Mouse (Mus musculus) c-Kit-positive CD71-positive TER-119-negative erythroid progenitor cells, embryonic 14.5 days (primary cell): ENCODE data around the gene Mapk1ip1l.

Experiments
- DNase-seq: peaks from one replicate; pipeline ENCODE4 v3.0.0-alpha.2; 2013; ENCODE audit warnings: low read depth

The Mapk1ip1l gene

GRCm38 (mm10) chr14:47361418-47361817 is 63.4 kb downstream of the Mapk1ip1l start:
- DNase-seq: no peak

GRCm38 (mm10) chr14:47361899-47362298 is 63.8 kb downstream of the Mapk1ip1l start:
- DNase-seq: no peak

- DNase-seq: peak; percentile 67
Observed at GRCm38 (mm10) chr14:47364742-47365449, 66.8 kb downstream of the Mapk1ip1l start.

DNA sequence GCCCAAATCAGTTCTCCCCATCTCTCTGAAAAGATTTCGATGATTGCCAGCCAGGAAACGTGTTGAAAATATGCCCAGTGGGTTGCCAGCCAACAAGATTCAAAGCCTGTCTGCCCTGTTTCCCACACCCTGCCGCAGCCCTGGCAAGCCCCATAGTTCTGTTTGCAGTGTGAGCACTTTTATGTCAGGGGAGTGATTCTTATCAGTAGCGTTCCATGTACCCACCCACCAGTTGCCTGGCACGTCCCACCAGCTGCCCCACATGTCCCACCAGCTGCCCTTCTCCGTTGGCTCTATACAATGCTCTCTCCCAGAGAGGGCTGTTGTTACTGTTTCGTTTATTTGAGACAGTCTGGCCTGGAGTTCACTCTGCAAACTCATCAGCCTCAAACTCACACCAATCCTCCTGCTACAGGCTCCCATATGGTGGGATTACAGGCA is 68.8 kb downstream of the Mapk1ip1l start:
- no peak for DNase-seq

DNA sequence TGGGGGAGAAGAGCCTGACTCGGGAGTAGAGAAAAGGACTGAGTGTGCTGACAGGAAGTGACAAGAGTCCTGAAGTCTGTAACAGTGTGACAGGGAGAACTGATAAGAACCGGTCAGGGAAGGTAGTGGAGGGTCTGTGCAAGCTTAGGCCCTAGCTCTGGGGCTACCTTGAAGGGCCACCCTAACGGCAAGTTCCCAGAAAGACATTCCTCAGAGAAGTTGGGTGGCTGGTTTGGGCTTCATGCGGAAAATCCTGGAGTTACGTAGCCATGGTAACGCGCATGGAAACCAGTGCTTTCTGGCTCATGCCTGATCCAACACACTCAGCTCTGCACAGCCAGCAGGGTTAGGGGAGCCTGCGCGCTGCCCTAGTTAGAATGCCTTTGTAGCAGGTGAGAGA is 69.4 kb downstream of the Mapk1ip1l start, which contains the start of gene Lgals3:
TSS of gene Lgals3 (plus strand) at position 291 of the 400 bp plus-strand sequence.
- no peak for DNase-seq

DNA sequence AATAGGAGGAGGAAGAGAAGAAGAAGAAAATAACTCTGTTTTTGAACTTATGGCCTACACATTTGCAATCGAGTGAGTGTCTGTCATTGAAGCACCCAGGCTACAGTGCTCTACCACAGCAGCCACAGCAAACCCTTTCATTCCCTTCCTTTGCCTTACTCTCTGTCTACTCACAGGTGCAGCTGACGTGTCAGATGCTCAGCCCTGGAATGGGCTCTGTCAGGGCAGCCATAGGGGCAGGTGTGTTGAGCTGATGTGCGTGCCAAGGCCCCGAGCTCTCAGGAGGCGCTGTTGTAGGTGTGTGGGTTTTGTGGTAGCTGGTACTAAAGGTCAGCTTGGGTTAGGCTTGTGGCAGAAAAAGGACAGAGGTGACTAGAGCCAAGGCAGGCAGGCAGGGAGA is 71.7 kb downstream of the Mapk1ip1l start:
- no peak for DNase-seq

- DNase-seq: no peak
Observed at GRCm38 (mm10) chr14:47370790-47371189, 72.7 kb downstream of the Mapk1ip1l start.

DNA sequence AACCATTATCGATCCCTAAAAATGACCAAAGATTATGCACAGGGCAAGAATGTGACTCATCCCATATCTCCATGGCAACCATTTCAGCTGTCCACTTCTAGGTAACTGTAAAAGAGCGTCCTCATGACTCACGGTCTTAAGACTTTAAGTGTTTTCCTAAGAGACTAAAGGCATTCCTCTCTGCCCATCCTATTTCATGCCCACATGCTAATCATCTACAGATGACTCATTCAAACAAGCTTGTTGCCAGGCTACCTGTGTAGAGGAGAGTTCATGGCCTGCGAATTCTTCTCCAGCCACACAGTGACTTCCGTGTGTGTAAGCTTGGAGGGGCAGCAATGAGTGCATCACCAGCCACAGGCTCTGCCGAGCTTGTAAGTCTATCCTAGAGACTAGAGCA is 73.6 kb downstream of the Mapk1ip1l start:
- no peak for DNase-seq
